Mouse (Mus musculus): ENCODE results near the gene Ankrd54. TPM values are rescaled to one million over a fixed set of nuclear protein-coding genes. Genes with fewer than 3 reads are reported as not detected.

The Ankrd54 gene
- total and polyA plus RNA-seq, 2 experiments from 2014 or later: 45.5 to 53.5 TPM

- Histone ChIP-seq H3K27me3 (ENCODE audit: insufficient read depth, low read length) (no peaks in the 10 kb centered on the region), H3K36me3 (ENCODE audit: insufficient read depth, low read length) (peaks cover 42% of the 10 kb centered on the region), H3K4me3 (ENCODE audit: low read depth, low read length) (no peak overlapping the region), H3K27ac (ENCODE audit: low read depth, low read length) (no peak overlapping the region), H3K4me2 (ENCODE audit: low read depth, low read length, poor library complexity, severe bottlenecking) (no peak overlapping the region), H3K9me3 (ENCODE audit: low read length) (no peaks in the 10 kb centered on the region), H3K4me1 (ENCODE audit: insufficient read depth, low read length) (no peaks in the 10 kb centered on the region), H3K9ac (replicated peaks; ENCODE audit: low read length, poor library complexity, severe bottlenecking) (no peak overlapping the region)
- TF ChIP-seq CTCF (IDR thresholded peaks at IDR 0.05): no peak
- DNase-seq (ENCODE audit: low spot score): no peak
- no peak for ATAC-seq (ENCODE audit: low FRiP score)
- 83% methylated on average over 5 of the region's 5 CpGs for WGBS
These were observed 32.8 kb upstream of the Ankrd54 start for GRCm38 (mm10) chr15:79095483-79095882.

GRCm38 (mm10) chr15:79093083-79093839, 30.6 kb upstream of the Ankrd54 start:
- H3K4me2 ChIP-seq (ENCODE audit: low read depth, low read length, poor library complexity, severe bottlenecking): no peak overlapping the region
- H3K36me3 ChIP-seq (ENCODE audit: insufficient read depth, low read length): peaks cover 57% of the 10 kb centered on the region
- WGBS: 72% methylated on average over 7 of the region's 7 CpGs
- H3K4me3 ChIP-seq (ENCODE audit: low read depth, low read length): no peak overlapping the region
- no peaks in the 10 kb centered on the region for H3K9me3 ChIP-seq (ENCODE audit: low read length)
- no peak overlapping the region for H3K9ac ChIP-seq (replicated peaks; ENCODE audit: low read length, poor library complexity, severe bottlenecking)
- no peaks in the 10 kb centered on the region for H3K27me3 ChIP-seq (ENCODE audit: insufficient read depth, low read length)
- no peaks in the 10 kb centered on the region for H3K4me1 ChIP-seq (ENCODE audit: insufficient read depth, low read length)
- no peak overlapping the region for H3K27ac ChIP-seq (ENCODE audit: low read depth, low read length)
- DNase-seq (ENCODE audit: low spot score) (peak; percentile 47), ATAC-seq (ENCODE audit: low FRiP score) (no peak)
- peak; percentile 63 for TF ChIP-seq CTCF (IDR thresholded peaks at IDR 0.05)

GRCm38 (mm10) chr15:79092284-79092683, 29.6 kb upstream of the Ankrd54 start:
- DNase-seq (ENCODE audit: low spot score) (no peak), ATAC-seq (ENCODE audit: low FRiP score) (no peak)
- no peak overlapping the region for H3K27ac ChIP-seq (ENCODE audit: low read depth, low read length)
- 94% methylated on average over 6 of the region's 6 CpGs for WGBS
- no peak overlapping the region for H3K9ac ChIP-seq (replicated peaks; ENCODE audit: low read length, poor library complexity, severe bottlenecking)
- H3K9me3 ChIP-seq (ENCODE audit: low read length): no peaks in the 10 kb centered on the region
- H3K4me1 ChIP-seq (ENCODE audit: insufficient read depth, low read length): no peaks in the 10 kb centered on the region
- TF ChIP-seq CTCF (IDR thresholded peaks at IDR 0.05): no peak
- H3K36me3 ChIP-seq (ENCODE audit: insufficient read depth, low read length): peaks cover 59% of the 10 kb centered on the region
- H3K4me2 ChIP-seq (ENCODE audit: low read depth, low read length, poor library complexity, severe bottlenecking): no peak overlapping the region
- H3K27me3 ChIP-seq (ENCODE audit: insufficient read depth, low read length): no peaks in the 10 kb centered on the region
- H3K4me3 ChIP-seq (ENCODE audit: low read depth, low read length): no peak overlapping the region

- 96% methylated on average over 7 of the region's 7 CpGs for WGBS
- ATAC-seq (ENCODE audit: low FRiP score) (no peak), DNase-seq (ENCODE audit: low spot score) (no peak)
- H3K9ac ChIP-seq (replicated peaks; ENCODE audit: low read length, poor library complexity, severe bottlenecking): no peak overlapping the region
- H3K36me3 ChIP-seq (ENCODE audit: insufficient read depth, low read length): peaks cover 60% of the 10 kb centered on the region
- no peaks in the 10 kb centered on the region for H3K4me1 ChIP-seq (ENCODE audit: insufficient read depth, low read length)
- H3K9me3 ChIP-seq (ENCODE audit: low read length): no peaks in the 10 kb centered on the region
- no peak overlapping the region for H3K4me3 ChIP-seq (ENCODE audit: low read depth, low read length)
- H3K27me3 ChIP-seq (ENCODE audit: insufficient read depth, low read length): no peaks in the 10 kb centered on the region
- H3K4me2 ChIP-seq (ENCODE audit: low read depth, low read length, poor library complexity, severe bottlenecking): no peak overlapping the region
- no peak for TF ChIP-seq CTCF (IDR thresholded peaks at IDR 0.05)
- H3K27ac ChIP-seq (ENCODE audit: low read depth, low read length): no peak overlapping the region
These were observed 16.9 kb upstream of the Ankrd54 start for GRCm38 (mm10) chr15:79079567-79079966.

GRCm38 (mm10) chr15:79075658-79076365, 13.1 kb upstream of the Ankrd54 start:
- H3K4me3 ChIP-seq (ENCODE audit: low read depth, low read length): peak overlapping the region; percentile 68
- H3K27me3 ChIP-seq (ENCODE audit: insufficient read depth, low read length): no peaks in the 10 kb centered on the region
- no peaks in the 10 kb centered on the region for H3K9me3 ChIP-seq (ENCODE audit: low read length)
- no peak for TF ChIP-seq CTCF (IDR thresholded peaks at IDR 0.05)
- peaks cover 27% of the 10 kb centered on the region for H3K36me3 ChIP-seq (ENCODE audit: insufficient read depth, low read length)
- ATAC-seq (ENCODE audit: low FRiP score) (no peak), DNase-seq (ENCODE audit: low spot score) (no peak)
- WGBS: 45% methylated on average over 15 of the region's 15 CpGs
- no peaks in the 10 kb centered on the region for H3K4me1 ChIP-seq (ENCODE audit: insufficient read depth, low read length)
- peak overlapping the region; percentile 86 for H3K4me2 ChIP-seq (ENCODE audit: low read depth, low read length, poor library complexity, severe bottlenecking)
- H3K9ac ChIP-seq (replicated peaks; ENCODE audit: low read length, poor library complexity, severe bottlenecking): peak overlapping the region; percentile 63
- H3K27ac ChIP-seq (ENCODE audit: low read depth, low read length): 0 out of 2 replicates have a peak overlapping the region, but pooled peaks have one; percentile 49

All from midbrain, postnatal 0 days (tissue).